Mouse (Mus musculus) hematopoietic stem cell, adult 5-6 weeks (primary cell): ENCODE results near the gene Tef. TPM values are rescaled to one million over a fixed set of nuclear protein-coding genes. Genes with fewer than 3 reads are reported as not detected.

Experiments
- ATAC-seq, 2 experiments: fragments of 125-278 bp in 1 of 2; replicated peaks in 1 of 2; 2 replicates each; pipeline ENCODE4 v1.8.0; 2016 to 2017; ENCODE audit warnings: inconsistent platforms in 2 of 2, mild to moderate bottlenecking in 2 of 2, moderate number of reproducible peaks in 2 of 2, low read depth in 1 of 2, moderate TSS enrichment in 1 of 2; ENCODE audit not compliant: low FRiP score in 2 of 2, poor library complexity in 2 of 2, severe bottlenecking in 2 of 2, insufficient read depth in 1 of 2, low TSS enrichment in 1 of 2
- total RNA-seq: library from RNA; stranded (forward); fragments of 172-1452, 232-1000 nt; gene quantifications from 2 replicates; pipeline ENCODE4 v1.2.3, GENCODE M21; 2017

Tef gene
- total RNA-seq, 1 experiment from 2014 or later = 18.6 TPM

DNA sequence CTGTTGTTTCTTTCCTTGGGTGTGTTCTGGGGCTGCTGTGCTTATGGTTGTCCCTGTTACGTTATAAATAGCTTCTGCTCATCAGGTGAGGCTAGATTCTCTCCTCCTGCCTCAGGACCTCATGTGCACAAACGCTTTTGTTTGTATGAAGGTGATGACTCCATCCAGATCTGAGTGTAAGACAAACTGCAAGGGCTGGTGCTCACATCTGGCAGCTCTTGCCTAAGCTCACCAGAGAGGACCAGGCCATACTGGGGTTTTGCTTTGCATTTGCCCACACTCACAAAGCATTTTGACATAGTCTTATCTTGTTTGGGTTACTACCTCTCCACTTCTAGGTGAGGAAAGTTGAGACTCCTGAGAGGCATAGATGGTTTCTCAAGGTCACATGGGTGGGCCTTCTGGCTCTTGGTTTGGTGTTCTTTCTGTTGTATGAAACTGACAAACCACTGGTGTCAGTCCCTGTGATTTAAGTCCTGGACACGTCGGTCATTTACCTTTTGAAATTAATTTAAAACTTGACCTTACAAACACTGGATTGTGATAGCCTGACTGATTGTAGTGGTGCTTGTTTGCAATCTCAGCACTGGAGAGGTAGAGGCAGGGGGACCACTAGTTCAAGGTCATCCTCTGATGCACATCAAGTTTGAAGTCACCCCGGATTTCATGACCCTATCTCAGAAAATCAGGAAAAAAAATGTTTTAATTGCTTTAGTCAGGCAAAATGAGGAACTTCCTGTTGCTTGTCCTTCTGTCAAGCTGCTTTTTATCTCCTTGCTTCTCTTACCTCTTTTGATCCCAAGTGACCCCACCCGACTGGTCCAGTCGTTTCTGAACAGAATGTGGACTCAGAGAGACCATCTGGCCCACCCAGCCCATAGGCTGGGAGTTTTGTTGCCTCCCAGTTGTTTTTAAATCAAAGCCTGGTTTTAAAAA, 10.7 kb downstream of the Tef start:
- ATAC-seq = no peak

DNA sequence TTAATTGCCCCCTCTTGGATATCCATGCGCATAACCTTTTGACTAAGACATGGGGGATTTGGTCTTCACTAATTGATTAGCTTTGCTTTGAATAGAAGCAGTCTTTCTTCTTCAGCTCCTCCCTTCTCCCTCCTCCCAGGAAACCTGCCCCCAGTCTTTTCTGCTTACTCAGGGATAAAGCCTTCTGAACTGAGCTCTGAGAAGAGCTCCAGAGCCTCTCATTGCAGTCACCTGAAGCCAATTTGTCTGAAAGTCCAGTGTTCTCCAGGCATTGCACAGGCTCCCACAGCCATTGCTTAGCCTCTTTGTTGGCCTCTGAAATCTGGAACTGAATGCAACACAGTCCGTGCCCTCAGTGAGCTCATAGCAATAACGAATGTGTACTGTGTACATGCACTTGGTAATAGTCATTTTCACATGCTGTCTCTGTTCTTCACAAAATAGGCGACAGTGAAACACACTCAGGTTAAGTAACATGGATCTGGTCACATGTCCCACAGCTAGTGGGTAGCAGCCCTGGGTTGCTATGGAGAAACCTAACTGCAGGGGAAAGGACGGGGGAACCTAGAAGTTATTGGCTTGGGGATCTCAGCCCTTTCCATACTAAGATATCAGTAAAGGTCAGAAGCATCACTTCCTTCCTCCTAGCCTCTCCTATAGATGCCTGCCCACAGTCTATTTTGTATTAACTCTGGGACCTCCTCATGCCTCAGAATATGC, 11.9 kb downstream of the Tef start:
- ATAC-seq = no peak

DNA sequence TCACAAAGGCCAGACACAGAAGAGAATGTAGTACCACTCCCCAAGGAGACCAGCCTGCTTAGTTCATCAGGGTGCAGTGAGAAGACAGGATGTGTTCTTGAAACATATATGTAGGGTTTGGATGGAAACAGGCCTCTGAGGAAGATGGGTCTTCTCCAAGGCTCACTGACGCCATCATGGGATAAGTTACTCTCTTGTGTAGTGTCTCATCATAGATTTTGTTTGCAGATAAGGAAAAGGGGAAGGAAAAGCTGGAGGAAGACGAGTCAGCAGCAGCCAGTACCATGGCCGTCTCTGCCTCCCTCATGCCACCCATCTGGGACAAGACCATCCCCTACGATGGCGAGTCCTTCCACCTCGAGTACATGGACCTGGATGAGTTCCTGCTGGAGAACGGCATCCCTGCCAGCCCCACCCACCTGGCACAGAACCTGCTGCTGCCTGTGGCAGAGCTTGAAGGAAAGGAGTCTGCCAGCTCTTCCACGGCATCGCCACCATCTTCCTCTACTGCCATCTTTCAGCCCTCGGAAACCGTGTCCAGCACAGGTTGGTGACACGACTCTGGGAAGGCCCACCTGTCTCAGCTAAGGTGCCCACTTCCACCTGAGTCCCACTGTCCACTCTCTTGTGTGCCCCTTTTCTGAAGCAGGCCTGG, 12.6 kb downstream of the Tef start:
- ATAC-seq = no peak

DNA sequence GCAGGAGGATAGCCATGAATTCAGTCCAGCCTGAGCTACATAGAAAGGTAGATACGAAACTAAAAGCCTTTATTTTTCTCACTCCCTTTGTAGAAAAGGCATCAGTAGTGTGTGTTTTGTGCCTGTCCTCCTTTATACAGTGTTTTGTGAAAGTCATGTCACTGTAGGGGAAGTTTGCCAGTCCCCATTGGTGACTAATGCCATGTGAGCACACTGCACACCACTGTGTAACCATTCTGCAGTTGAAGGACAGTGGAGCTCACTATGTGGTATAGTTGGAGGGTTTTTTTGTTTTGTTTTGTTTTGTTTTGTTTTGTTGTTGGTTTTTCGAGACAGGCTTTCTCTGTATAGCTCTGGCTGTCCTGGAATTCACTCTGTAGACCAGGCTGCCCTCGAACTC, 16.2 kb downstream of the Tef start:
- no peak for ATAC-seq

GRCm38 (mm10) chr15:81822631-81823030, 20.4 kb downstream of the Tef start:
- ATAC-seq = no peak

- ATAC-seq = no peak
Measured at GRCm38 (mm10) chr15:81824832-81825231, 22.6 kb downstream of the Tef start.

DNA sequence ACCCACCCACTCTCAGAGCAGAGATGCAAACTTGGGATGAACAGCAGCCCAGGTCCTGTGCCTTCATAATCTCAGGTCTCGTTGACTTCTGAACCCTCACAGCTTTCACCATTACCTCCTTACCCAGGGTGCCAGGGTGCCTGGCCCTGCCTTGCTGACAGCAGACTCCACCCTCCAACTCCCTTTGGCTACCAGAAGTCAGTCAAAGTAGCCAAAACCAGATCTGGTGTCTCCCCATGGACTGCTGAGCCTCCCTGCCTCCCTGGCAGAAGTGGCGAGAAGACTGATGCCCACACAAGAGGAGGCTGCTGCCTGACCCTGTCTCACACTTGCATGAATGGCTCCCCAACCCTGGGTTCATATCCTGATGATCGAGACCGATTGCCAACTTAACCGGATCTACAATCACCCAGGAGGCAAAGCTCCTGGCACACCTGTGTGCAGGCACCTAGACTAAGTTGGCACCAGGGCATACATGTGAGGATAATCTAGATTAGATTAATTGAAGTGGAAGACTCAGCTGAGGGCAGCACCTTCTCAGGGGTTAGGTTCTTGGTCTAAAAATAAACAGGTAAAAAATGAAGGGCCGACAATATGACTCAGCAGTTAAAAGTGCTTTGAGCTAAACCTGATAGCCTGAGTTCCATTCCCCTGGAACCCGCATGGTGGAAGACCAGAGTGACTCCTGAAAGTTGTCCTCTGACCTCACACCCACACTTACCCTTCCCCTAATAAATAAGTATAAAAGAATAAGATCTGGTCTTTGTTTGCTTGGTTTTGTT, 26.4 kb downstream of the Tef start:
- no peak for ATAC-seq

GRCm38 (mm10) chr15:81829208-81829580, 27.0 kb downstream of the Tef start:
- no peak for ATAC-seq

DNA sequence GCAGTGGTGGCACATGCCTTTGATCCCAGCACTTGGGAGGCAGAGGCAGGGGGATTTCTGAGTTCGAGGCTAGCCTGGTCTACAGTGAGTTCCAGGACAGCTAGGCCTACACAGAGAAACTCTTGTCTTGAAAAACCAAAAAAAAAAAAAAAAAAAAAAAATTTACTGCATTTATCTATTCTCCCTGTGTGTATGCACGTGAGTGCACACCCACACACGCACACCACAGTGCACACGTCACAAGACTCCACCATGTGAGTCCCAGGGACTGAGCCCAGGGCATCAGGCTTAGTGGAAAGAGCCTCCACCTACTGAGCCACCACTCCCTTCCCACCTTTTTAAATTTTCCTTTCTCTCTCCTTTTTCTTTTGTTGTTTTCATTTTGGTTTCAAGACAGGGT, 28.3 kb downstream of the Tef start:
- ATAC-seq = no peak

DNA sequence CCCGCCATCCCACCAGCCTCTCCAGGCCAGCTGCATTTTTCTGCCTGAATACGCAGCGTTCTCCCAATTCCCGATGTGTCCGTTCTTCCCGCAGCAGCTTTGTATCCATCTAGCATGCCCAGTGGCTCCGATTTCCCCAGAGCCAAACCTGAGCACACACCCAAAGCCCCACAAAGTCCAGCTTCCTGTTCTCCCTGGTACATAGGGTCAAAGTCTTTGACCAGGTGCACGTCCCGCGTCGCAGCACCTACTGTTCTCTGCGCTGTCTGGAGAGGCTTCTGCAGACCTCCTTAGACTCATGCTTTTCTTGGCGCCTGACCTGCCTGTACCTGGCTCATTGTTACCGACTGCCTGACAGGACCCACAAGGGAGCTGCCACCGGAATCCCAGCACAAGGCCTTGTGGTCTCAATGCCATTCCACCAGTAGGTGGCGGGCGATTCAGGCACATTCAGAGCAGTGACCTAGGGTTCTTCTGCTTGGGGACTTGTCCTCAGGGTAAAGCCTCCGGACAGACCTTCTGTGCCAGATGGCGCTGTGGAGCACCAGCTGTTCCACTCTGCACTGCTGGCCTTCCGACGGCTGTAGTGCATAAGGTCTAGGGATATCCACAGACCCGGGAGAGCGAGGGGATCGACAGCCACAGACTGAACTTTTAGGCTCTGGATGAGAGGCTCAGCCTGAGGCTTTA, 29.1 kb downstream of the Tef start:
- ATAC-seq = peak; percentile 89 to 94

DNA sequence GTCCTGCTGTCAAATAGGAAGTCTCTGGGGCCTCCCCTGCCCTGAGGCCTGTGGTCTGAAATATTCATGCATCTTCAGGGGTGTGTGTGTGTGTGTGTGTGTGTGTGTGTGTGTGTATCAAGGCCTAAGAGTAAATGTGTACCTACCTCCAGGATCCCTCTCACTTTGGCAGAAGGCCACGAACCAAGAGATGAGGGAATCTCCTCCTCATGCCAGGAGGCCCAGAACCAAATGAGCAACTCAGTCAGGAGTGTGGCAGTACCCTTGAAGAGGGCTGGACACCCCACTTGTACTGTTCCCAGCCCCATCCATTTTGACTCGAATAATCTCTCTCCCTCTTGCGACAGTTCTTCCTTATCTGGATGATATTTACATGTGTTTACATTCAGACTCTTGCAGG, 30.0 kb downstream of the Tef start:
- ATAC-seq = no peak

- ATAC-seq = no peak
Measured at GRCm38 (mm10) chr15:81833481-81833880, 31.3 kb downstream of the Tef start.

GRCm38 (mm10) chr15:81834171-81834841, 32.1 kb downstream of the Tef start:
- ATAC-seq = no peak

DNA sequence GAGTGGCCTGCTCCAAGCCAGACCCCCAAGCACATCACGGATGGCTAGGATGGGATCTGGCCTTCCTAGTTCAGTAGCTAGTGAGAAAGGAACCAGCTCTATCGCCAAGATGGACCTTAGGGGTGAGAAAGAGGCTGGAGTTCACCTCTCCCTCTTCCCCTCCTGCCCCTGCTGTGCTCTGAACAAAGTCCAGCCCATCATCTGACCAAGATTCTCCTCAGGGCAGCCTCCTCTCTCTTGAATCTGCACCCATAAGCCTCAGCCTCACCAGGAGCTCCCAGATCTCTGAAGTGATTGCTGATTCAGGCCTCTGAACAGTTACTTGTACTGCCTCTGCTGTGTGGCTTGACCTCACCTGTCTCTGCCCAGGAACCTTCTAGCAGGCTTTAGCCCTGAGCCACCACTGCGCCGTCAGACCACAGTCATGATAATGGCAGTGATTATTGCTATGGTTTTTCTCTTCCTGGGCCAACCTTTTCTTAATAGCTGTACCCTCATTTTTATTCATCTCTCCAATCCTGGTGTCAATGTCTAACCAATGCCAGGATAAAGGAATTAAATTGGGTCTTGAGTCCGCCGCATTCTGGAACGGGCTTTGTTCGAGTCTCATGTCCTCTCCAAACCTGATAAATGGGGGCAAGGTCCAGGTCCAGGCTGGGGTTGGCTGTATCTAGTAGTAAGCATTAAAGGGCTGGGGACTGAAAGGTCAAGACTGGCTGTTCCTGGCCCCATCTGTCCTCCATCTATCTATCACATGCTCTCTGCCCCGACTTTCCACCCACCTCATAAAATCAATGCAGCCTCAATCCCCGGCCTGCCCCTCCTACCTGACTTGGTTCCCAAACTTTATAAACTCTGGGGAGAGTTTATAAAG, 33.0 kb downstream of the Tef start:
- no peak for ATAC-seq

- ATAC-seq = peak; percentile 70 to 83
Measured at GRCm38 (mm10) chr15:81836124-81836821, 34.1 kb downstream of the Tef start.
